Mouse (Mus musculus): ENCODE data around the gene Cd274.

Gene Cd274

GRCm38 (mm10) chr19:29366969-29367622 lies at the start of gene Cd274, which contains the start of gene Plgrkt:
Gene Cd274 (plus strand): TSS chr19:29367455.
Gene Plgrkt (minus strand): TSS chr19:29367390.
- DNase-seq: peak; percentile 84 to 91

DNA sequence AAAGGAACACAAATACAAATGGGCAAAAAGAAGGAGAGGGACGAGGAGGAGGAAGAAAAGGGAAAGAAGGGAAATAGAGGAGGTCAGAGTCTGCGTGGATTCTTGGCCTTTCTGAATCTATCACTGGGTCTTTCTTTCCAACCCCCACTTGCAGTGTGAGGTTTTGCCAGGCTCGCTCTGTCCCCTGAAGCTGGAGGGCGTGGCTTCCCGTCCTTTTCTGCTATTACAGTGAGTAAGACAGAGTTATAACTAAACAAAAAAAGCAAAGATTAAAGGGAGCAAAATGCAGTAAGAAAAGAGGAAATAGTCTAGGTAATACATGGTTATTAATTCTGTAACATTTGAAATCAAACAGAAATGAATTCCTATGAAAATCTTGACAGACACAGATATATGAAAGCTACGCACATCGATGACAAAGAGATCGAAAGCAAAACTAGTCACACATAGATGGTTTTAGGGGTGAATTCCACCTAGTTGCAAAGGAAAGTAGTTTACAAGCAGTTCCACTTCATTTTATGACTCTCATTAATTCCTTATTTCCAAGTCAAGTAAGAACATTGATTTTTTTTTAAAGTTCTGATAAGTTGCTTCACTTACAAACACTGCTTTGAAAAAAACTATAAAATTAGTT lies 43.7 kb upstream of the Cd274 start:
- peak in 1 of 2 experiments; percentile 15 for DNase-seq

DNA sequence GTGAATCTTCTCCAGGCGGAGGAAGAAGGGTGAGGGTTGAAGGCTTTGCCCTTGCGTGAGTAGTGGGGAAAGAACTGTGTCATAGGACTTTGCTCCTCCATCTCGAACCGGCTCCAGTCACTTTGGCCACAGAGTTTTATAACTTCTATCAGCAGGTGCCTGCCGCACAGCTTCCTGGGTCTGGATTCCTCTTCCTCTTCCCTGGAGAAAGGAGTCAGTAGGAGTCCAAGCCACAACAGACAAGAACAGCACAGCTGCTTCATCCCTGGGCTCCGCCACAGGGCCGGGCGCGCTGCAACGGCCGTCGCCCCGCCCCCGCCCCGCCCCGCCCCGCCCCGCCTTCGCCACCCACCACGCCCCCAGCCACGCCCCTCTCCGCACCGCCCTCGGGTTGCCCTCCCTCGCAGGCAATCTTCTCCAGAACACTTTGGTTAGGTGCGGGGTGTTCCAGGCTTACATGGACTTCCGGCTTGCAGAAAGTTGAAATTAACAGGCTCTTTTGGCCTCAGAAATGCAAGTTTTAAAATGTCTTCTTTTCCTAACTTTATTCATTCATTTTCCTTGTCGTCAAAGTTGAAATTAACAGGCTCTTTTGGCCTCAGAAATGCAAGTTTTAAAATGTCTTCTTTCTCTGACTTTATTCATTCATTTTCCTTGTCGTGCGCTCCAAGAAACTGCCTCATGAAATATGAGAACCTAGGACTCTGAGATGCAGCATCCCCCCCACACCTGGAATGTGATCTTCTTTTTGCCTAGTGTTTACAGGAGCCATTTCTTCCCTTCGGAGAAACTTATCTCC lies 42.0 kb upstream of the Cd274 start, which contains the start of gene Insl6:
Gene Insl6 (minus strand): TSS at position 304 of the 799 bp plus-strand sequence.
- DNase-seq: peak; percentile 37 to 40

DNA sequence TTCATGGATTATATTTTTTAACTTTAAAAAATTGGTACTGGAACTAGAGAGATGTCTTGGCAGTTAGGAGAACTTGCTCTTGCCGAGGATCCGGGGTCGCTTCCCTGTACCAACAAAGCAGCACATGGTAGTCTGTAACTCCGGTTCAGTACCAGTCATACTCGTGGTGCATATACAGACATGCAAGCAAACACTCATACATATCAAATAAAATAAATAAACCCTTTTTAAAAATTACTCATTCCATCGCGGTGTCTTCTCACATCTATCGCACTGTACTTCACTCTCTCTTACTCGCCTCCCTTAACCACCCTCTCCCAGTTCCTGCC lies 41.4 kb upstream of the Cd274 start:
- no peak for DNase-seq

DNA sequence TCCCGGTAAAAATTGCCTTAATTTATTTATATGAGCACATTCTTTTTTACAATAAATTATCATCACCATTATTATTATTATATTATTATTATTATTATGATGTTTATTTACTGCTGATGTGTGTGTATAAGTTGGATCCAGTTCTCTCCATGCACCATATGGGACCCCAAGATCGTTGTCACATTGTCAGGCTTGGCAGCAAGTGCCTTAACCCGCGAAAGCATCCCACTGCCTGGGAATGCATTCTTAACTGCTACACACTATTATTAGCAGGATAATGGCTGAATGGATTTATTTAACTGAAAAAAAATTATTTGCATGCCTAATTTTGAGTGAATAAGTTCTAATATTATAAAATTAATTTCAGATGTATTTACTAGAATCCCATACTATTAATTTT lies 40.9 kb upstream of the Cd274 start:
- DNase-seq: no peak

- no peak for DNase-seq
These were observed 40.3 kb upstream of the Cd274 start for GRCm38 (mm10) chr19:29326822-29327552.

GRCm38 (mm10) chr19:29334068-29334745 lies 33.0 kb upstream of the Cd274 start, which contains the start of gene Rln1:
Gene Rln1 (minus strand): TSS chr19:29334670.
- no peak for DNase-seq

- no peak for DNase-seq
These were observed 30.6 kb upstream of the Cd274 start for GRCm38 (mm10) chr19:29336624-29337023.

DNA sequence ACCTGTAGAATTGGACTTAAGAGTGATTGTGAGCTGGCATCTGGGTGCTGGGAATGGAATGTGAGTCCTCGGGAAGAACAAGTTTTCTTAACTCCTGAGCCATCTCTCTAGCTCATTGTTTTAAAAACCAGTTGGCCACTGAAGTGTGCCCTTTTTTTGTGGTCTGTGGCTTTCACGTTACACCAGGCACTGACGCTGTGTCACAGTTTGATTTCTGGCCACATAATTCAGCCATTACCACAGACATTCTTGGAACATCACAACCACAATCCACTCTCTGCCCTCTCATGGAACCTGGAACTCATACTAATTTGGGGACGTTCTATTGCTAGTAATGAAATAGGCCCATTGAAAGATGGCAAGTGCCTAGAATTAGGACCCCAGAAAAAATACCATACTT lies 26.2 kb upstream of the Cd274 start:
- DNase-seq: no peak

- DNase-seq: no peak
These were observed 25.0 kb upstream of the Cd274 start for GRCm38 (mm10) chr19:29342281-29342680.

- no peak for DNase-seq
These were observed 22.4 kb upstream of the Cd274 start for GRCm38 (mm10) chr19:29344868-29345267.

DNA sequence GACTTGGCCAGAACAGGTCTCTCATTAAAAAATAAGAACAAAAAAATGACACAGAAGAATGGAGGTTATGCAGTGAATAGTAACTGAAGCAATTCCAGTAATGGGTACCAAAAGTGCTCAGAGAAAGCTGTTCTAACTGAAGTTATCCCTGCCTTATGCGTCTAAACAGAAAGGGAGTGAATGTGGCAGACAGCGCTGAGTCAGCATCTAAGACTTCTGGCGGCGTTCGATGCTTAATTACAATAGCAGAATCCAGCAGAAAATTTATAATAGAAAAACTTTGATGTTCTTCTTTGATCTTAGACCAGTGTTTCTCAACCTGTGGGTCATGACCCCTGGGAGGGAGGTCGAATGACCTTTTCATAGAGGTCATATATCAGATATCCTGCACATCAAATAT lies 21.6 kb upstream of the Cd274 start:
- no peak for DNase-seq

GRCm38 (mm10) chr19:29350991-29351390 lies 16.3 kb upstream of the Cd274 start:
- DNase-seq: no peak

- DNase-seq: peak; percentile 71 to 73
These were observed 12.1 kb upstream of the Cd274 start for GRCm38 (mm10) chr19:29354895-29355877.

- DNase-seq: no peak
These were observed 11.0 kb upstream of the Cd274 start for GRCm38 (mm10) chr19:29356281-29356680.

GRCm38 (mm10) chr19:29360251-29360650 lies 7.0 kb upstream of the Cd274 start:
- DNase-seq: no peak

GRCm38 (mm10) chr19:29361468-29362130 lies 5.7 kb upstream of the Cd274 start:
- peak; percentile 85 to 87 for DNase-seq

- no peak for DNase-seq
These were observed 4.9 kb upstream of the Cd274 start for GRCm38 (mm10) chr19:29362173-29362930.

GRCm38 (mm10) chr19:29363557-29363956 lies 3.7 kb upstream of the Cd274 start:
- DNase-seq: no peak

DNA sequence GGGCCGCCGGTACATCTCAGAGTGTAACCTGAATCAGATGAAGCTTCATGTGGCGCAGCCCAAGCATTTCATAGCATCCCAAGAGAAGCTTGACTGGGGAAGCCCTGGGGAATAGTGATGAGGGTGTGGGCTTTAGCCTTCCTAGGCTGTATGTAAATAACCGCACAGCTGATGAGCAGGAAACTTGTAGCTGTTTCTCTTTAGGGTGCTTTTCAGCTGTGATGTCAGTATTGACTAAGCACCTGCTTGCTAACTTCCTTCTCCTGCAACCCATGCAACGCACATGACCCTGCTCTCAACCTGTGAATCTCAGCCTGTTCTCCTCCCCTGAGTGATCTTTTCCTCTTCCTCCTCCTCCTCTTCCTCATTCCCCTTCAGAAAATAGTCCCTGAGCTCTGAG lies 3.2 kb upstream of the Cd274 start:
- DNase-seq: no peak
